Mouse (Mus musculus) bone marrow macrophage, adult 2 months (primary cell): ENCODE results near the gene Kcnj12.

Source experiments
- CTCF ChIP-seq: IDR thresholded peaks from 2 replicates; pipeline ENCODE4 v1.5.1; 2012; ENCODE audit warnings: low read depth, mild to moderate bottlenecking, low read length, moderate library complexity
- POLR2A ChIP-seq: IDR thresholded peaks from 2 replicates; pipeline ENCODE4 v1.6.1; 2012; ENCODE audit warnings: mild to moderate bottlenecking, low read depth, low read length, borderline replicate concordance

DNA sequence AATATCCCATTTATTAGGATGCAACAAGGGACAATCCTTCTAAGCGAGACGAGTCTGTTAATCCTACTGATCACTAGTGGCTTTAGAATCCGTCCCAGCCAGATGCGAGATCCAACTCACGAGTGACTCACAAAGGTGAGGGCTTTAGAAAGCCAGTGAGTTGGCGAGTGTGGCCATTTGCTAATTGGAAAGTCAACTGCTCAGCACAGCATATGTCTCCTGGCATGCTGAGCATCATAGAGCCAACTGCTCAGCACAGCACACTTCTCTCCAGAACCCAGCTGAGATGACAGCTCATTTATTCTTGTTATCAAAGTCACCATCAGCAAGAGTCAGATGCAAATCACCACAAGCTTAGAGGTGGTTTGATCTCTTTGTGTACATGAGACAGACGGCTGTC, 67.8 kb downstream of the Kcnj12 start:
- TF ChIP-seq CTCF, result no peak
- TF ChIP-seq POLR2A, result no peak
